Mouse (Mus musculus): Measurements from ENCODE around the gene Tle2. TPM values are rescaled to one million over a fixed set of nuclear protein-coding genes. Genes with fewer than 3 reads are reported as not detected.

Tle2 gene
- total and polyA plus RNA-seq, 3 experiments = 0.19 to 2.4 TPM; not detected in 1

GRCm38 (mm10) chr10:81612779-81613178 is 38.4 kb downstream of the Tle2 start:
- Histone ChIP-seq H3K36me3 (ENCODE audit: control insufficient read depth in 1 of 2, insufficient read depth in 2 of 2, low read length in 2 of 2) (no peaks in the 10 kb centered on the region), H3K79me2 (ENCODE audit: control insufficient read depth, insufficient read depth, low read length, poor library complexity) (no peaks in the 10 kb centered on the region), H3K4me3 (ENCODE audit: control insufficient read depth in 1 of 2, insufficient read depth in 1 of 2, low read depth in 2 of 2, low read length in 2 of 2) (no peak overlapping the region), H3K9ac (ENCODE audit: control insufficient read depth, low read depth, low read length, poor library complexity, severe bottlenecking) (no peak overlapping the region), H3K9me3 (replicated peaks; ENCODE audit: insufficient read depth, low read length) (no peaks in the 10 kb centered on the region), H3K27ac (ENCODE audit: control insufficient read depth, low read depth, low read length) (no peak overlapping the region), H3K27me3 (ENCODE audit: control insufficient read depth in 1 of 2, insufficient read depth in 2 of 2, low read length in 2 of 2) (no peaks in the 10 kb centered on the region; a peak in 1 of 4 replicates), H3K4me1 (ENCODE audit: control insufficient read depth in 1 of 2, insufficient read depth in 2 of 2, low read length in 2 of 2) (no peaks in the 10 kb centered on the region)
- DNase-seq (ENCODE audit: low read depth, low spot score) = no peak
- TF ChIP-seq ELF1 (IDR thresholded peaks at IDR 0.05; ENCODE audit: low read depth, low read length) (no peak), SIN3A (IDR thresholded peaks at IDR 0.05; ENCODE audit: low read length) (no peak), TCF12 (IDR thresholded peaks at IDR 0.05; ENCODE audit: low read depth, low read length) (no peak), UBTF (IDR thresholded peaks at IDR 0.05; ENCODE audit: borderline replicate concordance, insufficient read depth, low read depth, low read length) (no peak), MYC (IDR thresholded peaks at IDR 0.05; ENCODE audit: low read depth, low read length) (no peak), CHD2 (IDR thresholded peaks at IDR 0.05; ENCODE audit: low read length) (no peak), POLR2A (IDR thresholded peaks at IDR 0.05; ENCODE audit: control insufficient read depth in 1 of 2, insufficient read depth in 1 of 2, low read depth in 1 of 2, low read length in 2 of 2, poor library complexity in 1 of 2) (no peak), EP300 (IDR thresholded peaks at IDR 0.05; ENCODE audit: low read depth in 1 of 2, low read length in 2 of 2) (no peak), JUND (IDR thresholded peaks at IDR 0.05; ENCODE audit: low read depth, low read length) (no peak), E2F4 (IDR thresholded peaks at IDR 0.05; ENCODE audit: borderline replicate concordance, low read depth, low read length) (no peak), ZC3H11A (IDR thresholded peaks at IDR 0.05; ENCODE audit: low read depth, low read length) (no peak), MYB (IDR thresholded peaks at IDR 0.05; ENCODE audit: low read depth, low read length) (no peak), USF1 (IDR thresholded peaks at IDR 0.05; ENCODE audit: low read depth, low read length) (no peak), MAFK (IDR thresholded peaks at IDR 0.05; ENCODE audit: borderline replicate concordance, low read depth, low read length) (no peak), KAT2A (conservative IDR thresholded peaks at IDR 0.05; ENCODE audit: low read depth, low read length) (no peak), CHD1 (IDR thresholded peaks at IDR 0.05; ENCODE audit: low read depth, low read length) (no peak)

GRCm38 (mm10) chr10:81615486-81615885 is 41.1 kb downstream of the Tle2 start:
- Histone ChIP-seq H3K9ac (ENCODE audit: control insufficient read depth, low read depth, low read length, poor library complexity, severe bottlenecking) (no peak overlapping the region), H3K27me3 (ENCODE audit: control insufficient read depth in 1 of 2, insufficient read depth in 2 of 2, low read length in 2 of 2) (no peaks in the 10 kb centered on the region; a peak in 1 of 4 replicates), H3K79me2 (ENCODE audit: control insufficient read depth, insufficient read depth, low read length, poor library complexity) (no peaks in the 10 kb centered on the region), H3K4me3 (ENCODE audit: control insufficient read depth in 1 of 2, insufficient read depth in 1 of 2, low read depth in 2 of 2, low read length in 2 of 2) (no peak overlapping the region), H3K36me3 (ENCODE audit: control insufficient read depth in 1 of 2, insufficient read depth in 2 of 2, low read length in 2 of 2) (no peaks in the 10 kb centered on the region), H3K9me3 (replicated peaks; ENCODE audit: insufficient read depth, low read length) (no peaks in the 10 kb centered on the region), H3K4me1 (ENCODE audit: control insufficient read depth in 1 of 2, insufficient read depth in 2 of 2, low read length in 2 of 2) (no peaks in the 10 kb centered on the region), H3K27ac (ENCODE audit: control insufficient read depth, low read depth, low read length) (no peak overlapping the region)
- no peak for DNase-seq (ENCODE audit: low read depth, low spot score)
- TF ChIP-seq HCFC1 (IDR thresholded peaks at IDR 0.05; ENCODE audit: low read depth, low read length) = no peak
- TF ChIP-seq ETS1 (IDR thresholded peaks at IDR 0.05; ENCODE audit: low read depth, low read length) = no peak
- no peak for TF ChIP-seq MAFK (IDR thresholded peaks at IDR 0.05; ENCODE audit: borderline replicate concordance, low read depth, low read length)
- TF ChIP-seq CTCF (IDR thresholded peaks at IDR 0.05 in 2 of 3, conservative IDR thresholded peaks at IDR 0.05 in 1 of 3; ENCODE audit: control insufficient read depth in 1 of 3, insufficient read depth in 1 of 3, low read depth in 2 of 3, low read length in 3 of 3, poor library complexity in 1 of 3, severe bottlenecking in 1 of 3) = no peak
- no peak for TF ChIP-seq TAL1 (IDR thresholded peaks at IDR 0.05; ENCODE audit: low read length)
- TF ChIP-seq TBP (IDR thresholded peaks at IDR 0.05; ENCODE audit: low read depth, low read length) = no peak
- TF ChIP-seq ELF1 (IDR thresholded peaks at IDR 0.05; ENCODE audit: low read depth, low read length) = no peak
- no peak for TF ChIP-seq E2F4 (IDR thresholded peaks at IDR 0.05; ENCODE audit: borderline replicate concordance, low read depth, low read length)
- no peak for TF ChIP-seq POLR2AphosphoS2 (IDR thresholded peaks at IDR 0.05; ENCODE audit: low read length)

All from MEL (cell line).